Mouse (Mus musculus): Measurements from ENCODE around the gene Isy1. TPM values are rescaled to one million over a fixed set of nuclear protein-coding genes. Genes with fewer than 3 reads are reported as not detected.
A peak's percentile ranks its signal among the peaks of the same experiment; 100 is the strongest.

The Isy1 gene
- total and polyA plus RNA-seq, 3 experiments, result 43.8 to 140 (median 77.4) TPM

DNA sequence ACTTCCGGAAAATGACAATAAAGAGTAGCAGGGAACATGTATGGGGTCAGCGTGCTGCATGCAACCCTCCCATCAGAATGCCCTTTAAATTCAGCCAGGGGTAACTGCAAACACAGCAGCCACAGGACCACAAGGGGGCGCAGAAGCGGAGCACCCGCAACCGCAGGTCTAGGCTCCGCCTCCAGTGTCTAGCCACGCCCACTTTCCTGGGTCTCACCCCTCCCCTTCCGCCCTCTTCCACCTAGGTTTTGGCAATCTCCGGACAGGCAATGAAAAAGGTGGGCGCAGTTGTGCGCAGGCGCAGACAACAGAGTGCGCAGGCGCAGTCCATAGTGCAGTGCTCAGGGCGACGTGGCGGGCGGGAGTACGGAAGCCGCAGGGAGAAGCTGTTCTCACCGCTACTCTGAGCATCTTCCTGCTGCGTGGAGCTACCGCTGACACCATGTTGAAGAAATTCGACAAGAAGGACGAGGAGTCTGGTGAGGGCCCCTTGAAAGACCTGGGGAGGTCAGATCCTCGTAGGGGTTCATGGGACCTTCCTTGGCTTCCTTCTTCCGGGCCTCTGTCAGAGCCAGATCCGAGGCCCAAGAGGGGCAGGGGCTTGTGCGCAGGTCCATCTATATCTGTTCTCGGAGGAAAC, 49.1 kb upstream of the Isy1 start, which contains the start of gene Copg1 (continued):
- peak; percentile 49 for TF ChIP-seq RAD21 (IDR thresholded peaks at IDR 0.05; ENCODE audit: low read depth, low read length)
- TF ChIP-seq JUN (IDR thresholded peaks at IDR 0.05; ENCODE audit: insufficient read depth, low read depth, low read length), result no peak
- TF ChIP-seq USF2 (conservative IDR thresholded peaks at IDR 0.05; ENCODE audit: low read depth, low read length), result no peak
- no peak for TF ChIP-seq EP300 (IDR thresholded peaks at IDR 0.05; ENCODE audit: low read length)
- no peak for TF ChIP-seq CHD1 (IDR thresholded peaks at IDR 0.05; ENCODE audit: low read depth, low read length)
- peak; percentile 66; the same call in 1 of the 2 replicates for TF ChIP-seq MXI1 (IDR thresholded peaks at IDR 0.05; ENCODE audit: low read depth, low read length)
- TF ChIP-seq SMC3 (IDR thresholded peaks at IDR 0.05; ENCODE audit: low read depth, low read length), result peak; percentile 87
- peak; percentile 77 for TF ChIP-seq HCFC1 (IDR thresholded peaks at IDR 0.05; ENCODE audit: low read depth, low read length)
- TF ChIP-seq MAFK (IDR thresholded peaks at IDR 0.05; ENCODE audit: insufficient replicate concordance, low read length), result no peak
- TF ChIP-seq ZMIZ1 (IDR thresholded peaks at IDR 0.05; ENCODE audit: low read depth, low read length), result no peak; the same call in 1 of the 2 replicates
- no peak for TF ChIP-seq RCOR1 (conservative IDR thresholded peaks at IDR 0.05; ENCODE audit: low read depth, low read length)
- TF ChIP-seq E2F4 (IDR thresholded peaks at IDR 0.05; ENCODE audit: insufficient replicate concordance, low read depth, low read length), result no peak
- no peak for TF ChIP-seq USF1 (IDR thresholded peaks at IDR 0.05; ENCODE audit: low read depth, low read length)
- peak; percentile 57 for TF ChIP-seq MEF2A (IDR thresholded peaks at IDR 0.05; ENCODE audit: borderline replicate concordance, low read depth, low read length)
- 0 out of 2 replicates have a peak, but pooled peaks have one; percentile 5 for TF ChIP-seq BHLHE40 (IDR thresholded peaks at IDR 0.05; ENCODE audit: low read depth, low read length)
- TF ChIP-seq GABPA (IDR thresholded peaks at IDR 0.05; ENCODE audit: insufficient replicate concordance, low read depth, low read length), result no peak
- TF ChIP-seq UBTF (IDR thresholded peaks at IDR 0.05; ENCODE audit: low read depth, low read length), result no peak

GRCm38 (mm10) chr6:87886721-87887120, 48.1 kb upstream of the Isy1 start:
- Histone ChIP-seq H3K9me3 (replicated peaks; ENCODE audit: low read length) (no peaks in the 10 kb centered on the region), H3K27me3 (replicated peaks) (peaks cover 3% of the 10 kb centered on the region), H3K36me3 (replicated peaks in 1 of 2; ENCODE audit: control insufficient read depth in 1 of 2, insufficient read depth in 1 of 2, low read length in 1 of 2) (peaks cover 23 to 29% of the 10 kb centered on the region in 2 experiments), H3K9ac (ENCODE audit: insufficient read depth, low read depth) (no peak overlapping the region), H3K4me3 (replicated peaks in 1 of 3; ENCODE audit: low read depth in 2 of 3, low read length in 2 of 3, poor library complexity in 1 of 3) (no peak overlapping the region), H3K4me1 (ENCODE audit: control insufficient read depth in 1 of 2, insufficient read depth in 2 of 2) (peaks cover 5 to 23% of the 10 kb centered on the region in 2 experiments), H3K79me2 (replicated peaks; ENCODE audit: control insufficient read depth, extremely low read depth, insufficient read depth, poor library complexity, severe bottlenecking) (peaks cover 18% of the 10 kb centered on the region), H3K27ac (ENCODE audit: insufficient read depth, low read depth) (no peak overlapping the region), H3K4me2 (ENCODE audit: insufficient read depth, low read depth, poor library complexity, severe bottlenecking) (no peak overlapping the region)
- DNase-seq (ENCODE audit: extremely low read depth), result no peak
- dilution Hi-C loops (cut with MboI; ENCODE audit: extremely low pct_ligation_motif_present, extremely low pct_unique_long_range_greater_than_20kb, low sequenced_read_pairs), result no loop called here
- in situ Hi-C loops (cut with MboI; ENCODE audit: low pct_ligation_motif_present, low pct_unique_long_range_greater_than_20kb, low sequenced_read_pairs), result no loop called here
- TF ChIP-seq SIN3A (IDR thresholded peaks at IDR 0.05; ENCODE audit: low read length), result no peak
- no peak for TF ChIP-seq CHD1 (IDR thresholded peaks at IDR 0.05; ENCODE audit: low read depth, low read length)
- no peak for TF ChIP-seq SMC3 (IDR thresholded peaks at IDR 0.05; ENCODE audit: low read depth, low read length)
- no peak for TF ChIP-seq ZKSCAN1 (IDR thresholded peaks at IDR 0.05; ENCODE audit: borderline replicate concordance, low read depth, low read length)
- no peak for TF ChIP-seq MAX (IDR thresholded peaks at IDR 0.05; ENCODE audit: low read length)
- TF ChIP-seq MXI1 (IDR thresholded peaks at IDR 0.05; ENCODE audit: low read depth, low read length), result no peak
- TF ChIP-seq EP300 (IDR thresholded peaks at IDR 0.05; ENCODE audit: low read length), result no peak
- no peak for TF ChIP-seq MAZ (IDR thresholded peaks at IDR 0.05; ENCODE audit: low read depth, low read length)
- no peak for TF ChIP-seq PAX5 (IDR thresholded peaks at IDR 0.05; ENCODE audit: low read length)
- no peak for TF ChIP-seq MAFK (IDR thresholded peaks at IDR 0.05; ENCODE audit: insufficient replicate concordance, low read length)
- TF ChIP-seq HCFC1 (IDR thresholded peaks at IDR 0.05; ENCODE audit: low read depth, low read length), result no peak
- no peak for TF ChIP-seq CHD2 (IDR thresholded peaks at IDR 0.05; ENCODE audit: low read length)
- TF ChIP-seq JUND (conservative IDR thresholded peaks at IDR 0.05; ENCODE audit: low read depth, low read length), result no peak
- TF ChIP-seq GABPA (IDR thresholded peaks at IDR 0.05; ENCODE audit: insufficient replicate concordance, low read depth, low read length), result no peak
- no peak for TF ChIP-seq NRF1 (IDR thresholded peaks at IDR 0.05; ENCODE audit: low read depth, low read length)
- TF ChIP-seq ZMIZ1 (IDR thresholded peaks at IDR 0.05; ENCODE audit: low read depth, low read length), result no peak
- no peak for TF ChIP-seq TCF12 (IDR thresholded peaks at IDR 0.05; ENCODE audit: low read depth, low read length)
- no peak for TF ChIP-seq USF2 (conservative IDR thresholded peaks at IDR 0.05; ENCODE audit: low read depth, low read length)

All from CH12.LX (cell line).